Mouse (Mus musculus): ENCODE data around the gene Nnat.

Nnat gene

GRCm38 (mm10) chr2:157607542-157608236, 47.8 kb downstream of the Nnat start:
- no peak for DNase-seq

DNA sequence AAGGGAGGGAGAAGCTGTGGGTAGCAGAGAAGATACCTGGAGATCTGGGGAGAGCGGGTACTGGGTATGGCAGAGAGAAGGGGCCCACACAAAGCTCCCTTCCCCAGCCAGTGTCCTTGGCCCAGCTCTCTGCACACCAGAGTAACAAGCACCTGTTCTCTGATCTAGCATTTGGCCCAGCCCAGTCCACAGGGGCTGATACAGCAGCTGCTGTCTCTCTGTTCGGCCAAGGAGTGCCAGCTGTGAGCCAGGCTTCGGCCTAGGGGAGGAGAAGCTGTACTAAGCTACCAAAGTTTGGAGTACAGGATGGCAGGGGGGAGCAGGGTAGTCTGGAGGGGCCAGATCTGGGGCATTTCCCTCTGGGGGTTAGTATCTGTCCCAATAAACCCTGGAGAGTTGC, 51.9 kb downstream of the Nnat start:
- DNase-seq: no peak
